Mouse (Mus musculus) cerebellum, adult 11-12 months (tissue): ENCODE data around the gene Fndc3b.

Experiments
- DNase-seq: peaks from one replicate; pipeline ENCODE4 v3.0.0; 2022

Fndc3b gene

GRCm38 (mm10) chr3:27588604-27589003, 122.5 kb downstream of the Fndc3b start:
- DNase-seq, result no peak

GRCm38 (mm10) chr3:27584607-27585605, 126.2 kb downstream of the Fndc3b start:
- no peak for DNase-seq

- no peak for DNase-seq
Observed at GRCm38 (mm10) chr3:27581931-27582840, 128.9 kb downstream of the Fndc3b start.

- DNase-seq, result no peak
Observed at GRCm38 (mm10) chr3:27580956-27581355, 130.2 kb downstream of the Fndc3b start.

GRCm38 (mm10) chr3:27579894-27580613, 131.1 kb downstream of the Fndc3b start:
- no peak for DNase-seq

- no peak for DNase-seq
Observed at GRCm38 (mm10) chr3:27579229-27579628, 131.9 kb downstream of the Fndc3b start.

- DNase-seq, result no peak
Observed at GRCm38 (mm10) chr3:27577349-27578025, 133.6 kb downstream of the Fndc3b start.

GRCm38 (mm10) chr3:27574241-27574640, 136.9 kb downstream of the Fndc3b start:
- no peak for DNase-seq

- DNase-seq, result no peak
Observed at GRCm38 (mm10) chr3:27573458-27573857, 137.6 kb downstream of the Fndc3b start.

- DNase-seq, result no peak
Observed at GRCm38 (mm10) chr3:27572305-27572704, 138.8 kb downstream of the Fndc3b start.

GRCm38 (mm10) chr3:27565314-27565713, 145.8 kb downstream of the Fndc3b start:
- DNase-seq, result no peak

GRCm38 (mm10) chr3:27563047-27563624, 148.0 kb downstream of the Fndc3b start:
- no peak for DNase-seq

GRCm38 (mm10) chr3:27562476-27562875, 148.6 kb downstream of the Fndc3b start:
- DNase-seq, result no peak

GRCm38 (mm10) chr3:27561921-27562320, 149.2 kb downstream of the Fndc3b start:
- DNase-seq, result peak; percentile 27

GRCm38 (mm10) chr3:27559316-27559715, 151.8 kb downstream of the Fndc3b start:
- DNase-seq, result no peak

GRCm38 (mm10) chr3:27557100-27558004, 153.8 kb downstream of the Fndc3b start:
- no peak for DNase-seq

- peak; percentile 38 for DNase-seq
Observed at GRCm38 (mm10) chr3:27555401-27555940, 155.6 kb downstream of the Fndc3b start.

- DNase-seq, result no peak
Observed at GRCm38 (mm10) chr3:27554325-27554724, 156.8 kb downstream of the Fndc3b start.

- no peak for DNase-seq
Observed at GRCm38 (mm10) chr3:27553781-27554180, 157.3 kb downstream of the Fndc3b start.

- DNase-seq, result no peak
Observed at GRCm38 (mm10) chr3:27551005-27551404, 160.1 kb downstream of the Fndc3b start.
